Mouse (Mus musculus): Measurements from ENCODE around the gene Arhgap27. TPM values are rescaled to one million over a fixed set of nuclear protein-coding genes. Genes with fewer than 3 reads are reported as not detected.
"Not testable (repeated sequence)": the region's sequence is repeated elsewhere in the genome, so short reads cannot be mapped to it uniquely, and the experiment has no call there.

Arhgap27 gene
- polyA plus RNA-seq, 1 experiment from 2014 or later: 3.4 TPM

DNA sequence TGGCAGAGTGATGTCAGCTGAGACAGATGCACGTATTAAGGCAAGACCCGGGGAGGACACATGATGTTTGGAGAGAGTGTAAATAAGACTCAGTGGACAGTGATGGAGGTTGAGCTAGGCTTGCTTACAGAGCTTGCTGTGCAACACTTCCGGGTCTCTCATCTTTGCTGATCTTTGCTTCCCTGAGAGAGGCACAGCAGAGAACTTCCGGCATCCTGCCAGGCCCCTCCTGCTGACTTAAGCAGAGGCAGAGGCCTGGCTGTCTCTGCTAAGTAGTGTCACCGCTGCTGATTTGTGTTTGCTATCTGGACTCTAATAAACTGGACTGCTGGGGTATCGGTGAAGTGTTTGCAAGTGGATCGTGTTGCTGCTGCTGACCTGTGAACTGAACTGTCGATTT, 55.6 kb downstream of the Arhgap27 start:
- no peaks in the 10 kb centered on the region for H3K9me3 ChIP-seq (replicated peaks; ENCODE audit: control insufficient read depth, low read length)
- no peak overlapping the region for H3K9ac ChIP-seq (ENCODE audit: low read depth, low read length)
- 57% methylated on average over 8 of the region's 8 CpGs for WGBS (ENCODE audit: insufficient replicate concordance)

DNA sequence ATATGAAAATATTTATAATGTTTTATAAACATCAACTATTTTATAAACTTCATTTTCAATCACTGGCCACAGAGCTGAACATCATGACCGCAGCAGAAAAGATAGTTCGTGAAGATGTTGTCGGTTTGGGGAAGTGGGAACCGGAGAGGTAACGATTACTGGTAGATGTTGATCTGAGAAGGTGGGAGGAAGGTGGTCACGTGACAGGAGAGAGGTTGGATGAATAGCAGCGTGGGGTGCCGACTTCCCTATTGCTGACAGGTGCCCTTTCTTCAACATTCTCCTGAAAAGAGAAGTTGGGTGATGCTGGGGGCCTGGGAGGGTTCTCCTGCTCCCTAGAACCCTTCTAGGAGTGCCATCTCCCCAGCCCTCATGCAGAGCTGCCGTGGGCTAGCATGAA, 59.0 kb downstream of the Arhgap27 start:
- no peak overlapping the region for H3K27ac ChIP-seq (ENCODE audit: low read depth, low read length)
- no peaks in the 10 kb centered on the region for H3K27me3 ChIP-seq (ENCODE audit: control insufficient read depth, insufficient read depth, low read length)
- no peak overlapping the region for H3K9ac ChIP-seq (ENCODE audit: low read depth, low read length)
- WGBS (ENCODE audit: insufficient replicate concordance): 79% methylated on average over 9 of the region's 9 CpGs
- no peaks in the 10 kb centered on the region for H3K9me3 ChIP-seq (replicated peaks; ENCODE audit: control insufficient read depth, low read length)
- no peak overlapping the region for H3K4me2 ChIP-seq
- ATAC-seq (replicated peaks; ENCODE audit: insufficient number of reproducible peaks, low FRiP score, low TSS enrichment): no peak
- no peaks in the 10 kb centered on the region for H3K4me1 ChIP-seq (ENCODE audit: control insufficient read depth, insufficient read depth, low read length)
- H3K4me3 ChIP-seq (ENCODE audit: low read depth, low read length): no peak overlapping the region
- no peaks in the 10 kb centered on the region for H3K36me3 ChIP-seq (ENCODE audit: control insufficient read depth, insufficient read depth, low read length)

More for the DNA sequence above, 55.6 kb downstream of the Arhgap27 start:
- Histone ChIP-seq H3K4me2 (no peak overlapping the region), H3K27me3 (ENCODE audit: control insufficient read depth, insufficient read depth, low read length) (no peaks in the 10 kb centered on the region), H3K4me3 (ENCODE audit: low read depth, low read length) (no peak overlapping the region), H3K4me1 (ENCODE audit: control insufficient read depth, insufficient read depth, low read length) (peaks cover 9% of the 10 kb centered on the region), H3K36me3 (ENCODE audit: control insufficient read depth, insufficient read depth, low read length) (no peaks in the 10 kb centered on the region), H3K27ac (ENCODE audit: low read depth, low read length) (no peak overlapping the region)
- ATAC-seq (replicated peaks; ENCODE audit: insufficient number of reproducible peaks, low FRiP score, low TSS enrichment): no peak

DNA sequence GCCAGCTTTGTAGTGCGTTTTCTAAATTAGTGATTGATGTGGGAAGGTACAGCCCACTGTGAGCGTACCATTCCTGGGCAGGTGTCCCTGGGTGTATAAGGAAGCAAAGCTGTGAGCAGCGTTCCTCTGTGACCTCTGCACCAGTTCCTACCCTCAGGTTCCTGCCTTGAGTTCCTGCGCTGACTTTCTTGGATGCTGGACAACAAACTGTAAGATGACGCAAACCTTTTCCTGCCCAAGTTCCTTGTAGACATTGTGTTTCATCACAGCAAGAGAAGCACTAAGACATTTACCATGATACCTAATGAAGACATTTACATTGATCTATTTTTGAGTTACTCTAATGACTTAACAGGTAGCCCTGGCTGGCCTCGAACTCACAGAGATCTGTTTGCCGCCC, 68.7 kb downstream of the Arhgap27 start:
- no peaks in the 10 kb centered on the region for H3K9me3 ChIP-seq (replicated peaks; ENCODE audit: control insufficient read depth, low read length)
- no peaks in the 10 kb centered on the region for H3K27me3 ChIP-seq (ENCODE audit: control insufficient read depth, insufficient read depth, low read length)
- WGBS (ENCODE audit: insufficient replicate concordance): 82% methylated on average over 7 of the region's 7 CpGs
- no peak overlapping the region for H3K27ac ChIP-seq (ENCODE audit: low read depth, low read length)
- no peak overlapping the region for H3K9ac ChIP-seq (ENCODE audit: low read depth, low read length)
- no peak overlapping the region for H3K4me3 ChIP-seq (ENCODE audit: low read depth, low read length)
- no peaks in the 10 kb centered on the region for H3K36me3 ChIP-seq (ENCODE audit: control insufficient read depth, insufficient read depth, low read length)
- ATAC-seq (replicated peaks; ENCODE audit: insufficient number of reproducible peaks, low FRiP score, low TSS enrichment): no peak
- H3K4me2 ChIP-seq: no peak overlapping the region
- H3K4me1 ChIP-seq (ENCODE audit: control insufficient read depth, insufficient read depth, low read length): peaks cover 6% of the 10 kb centered on the region; the same call in 1 of the 2 replicates

DNA sequence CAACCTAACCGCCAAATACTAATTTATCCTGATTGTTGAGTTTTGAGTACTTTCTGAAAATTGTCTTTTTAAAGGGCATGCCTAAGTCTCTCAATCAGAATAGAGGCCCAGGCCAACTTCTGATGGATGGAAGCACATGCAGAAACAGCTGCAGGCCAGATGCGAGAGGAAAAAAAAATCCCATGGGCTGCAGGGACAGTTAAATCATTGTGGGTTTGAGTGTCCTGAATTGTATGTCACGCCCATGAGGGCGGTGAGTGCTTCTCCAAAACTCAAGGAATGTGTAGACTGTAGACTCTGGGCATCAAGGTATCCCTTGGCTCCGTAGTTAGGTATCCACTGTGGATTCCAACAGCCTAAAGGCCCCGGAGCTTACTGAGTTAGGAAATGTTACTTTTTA, 69.4 kb downstream of the Arhgap27 start:
- no peak for ATAC-seq (replicated peaks; ENCODE audit: insufficient number of reproducible peaks, low FRiP score, low TSS enrichment)
- Histone ChIP-seq H3K36me3 (ENCODE audit: control insufficient read depth, insufficient read depth, low read length) (no peaks in the 10 kb centered on the region), H3K27me3 (ENCODE audit: control insufficient read depth, insufficient read depth, low read length) (no peaks in the 10 kb centered on the region), H3K4me2 (no peak overlapping the region), H3K9me3 (replicated peaks; ENCODE audit: control insufficient read depth, low read length) (no peaks in the 10 kb centered on the region), H3K9ac (ENCODE audit: low read depth, low read length) (no peak overlapping the region), H3K4me3 (ENCODE audit: low read depth, low read length) (no peak overlapping the region), H3K27ac (ENCODE audit: low read depth, low read length) (no peak overlapping the region), H3K4me1 (ENCODE audit: control insufficient read depth, insufficient read depth, low read length) (peaks cover 6% of the 10 kb centered on the region; the same call in 1 of the 2 replicates)
- WGBS (ENCODE audit: insufficient replicate concordance): 84% methylated on average over 6 of the region's 6 CpGs

DNA sequence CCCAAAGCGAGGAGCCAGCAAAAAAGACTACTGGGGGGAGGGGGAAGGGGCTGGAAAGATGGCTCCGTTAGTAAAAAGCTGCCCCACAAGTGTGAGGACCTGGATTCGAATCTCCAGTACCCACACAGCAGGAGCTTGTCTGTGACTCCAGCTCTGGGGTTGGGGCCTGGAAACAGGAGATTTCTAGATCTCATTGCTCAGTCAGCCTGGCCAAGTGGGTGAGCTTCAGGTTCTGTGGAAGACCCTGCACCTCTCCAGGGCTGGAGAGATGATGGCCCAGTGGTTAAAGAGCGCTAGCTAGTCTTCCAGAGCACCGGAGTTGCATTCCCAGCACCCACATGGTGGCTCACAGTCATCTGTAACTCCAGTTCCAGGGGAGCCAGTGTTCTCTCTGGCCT, 70.6 kb downstream of the Arhgap27 start:
- Histone ChIP-seq H3K9me3 (replicated peaks; ENCODE audit: control insufficient read depth, low read length) (no peaks in the 10 kb centered on the region), H3K4me2 (no peak overlapping the region), H3K9ac (ENCODE audit: low read depth, low read length) (no peak overlapping the region), H3K27ac (ENCODE audit: low read depth, low read length) (no peak overlapping the region), H3K4me3 (ENCODE audit: low read depth, low read length) (no peak overlapping the region), H3K36me3 (ENCODE audit: control insufficient read depth, insufficient read depth, low read length) (no peaks in the 10 kb centered on the region), H3K27me3 (ENCODE audit: control insufficient read depth, insufficient read depth, low read length) (no peaks in the 10 kb centered on the region), H3K4me1 (ENCODE audit: control insufficient read depth, insufficient read depth, low read length) (peaks cover 6% of the 10 kb centered on the region)
- no peak for ATAC-seq (replicated peaks; ENCODE audit: insufficient number of reproducible peaks, low FRiP score, low TSS enrichment)
- 76% methylated on average over 5 of the region's 5 CpGs for WGBS (ENCODE audit: insufficient replicate concordance)

DNA sequence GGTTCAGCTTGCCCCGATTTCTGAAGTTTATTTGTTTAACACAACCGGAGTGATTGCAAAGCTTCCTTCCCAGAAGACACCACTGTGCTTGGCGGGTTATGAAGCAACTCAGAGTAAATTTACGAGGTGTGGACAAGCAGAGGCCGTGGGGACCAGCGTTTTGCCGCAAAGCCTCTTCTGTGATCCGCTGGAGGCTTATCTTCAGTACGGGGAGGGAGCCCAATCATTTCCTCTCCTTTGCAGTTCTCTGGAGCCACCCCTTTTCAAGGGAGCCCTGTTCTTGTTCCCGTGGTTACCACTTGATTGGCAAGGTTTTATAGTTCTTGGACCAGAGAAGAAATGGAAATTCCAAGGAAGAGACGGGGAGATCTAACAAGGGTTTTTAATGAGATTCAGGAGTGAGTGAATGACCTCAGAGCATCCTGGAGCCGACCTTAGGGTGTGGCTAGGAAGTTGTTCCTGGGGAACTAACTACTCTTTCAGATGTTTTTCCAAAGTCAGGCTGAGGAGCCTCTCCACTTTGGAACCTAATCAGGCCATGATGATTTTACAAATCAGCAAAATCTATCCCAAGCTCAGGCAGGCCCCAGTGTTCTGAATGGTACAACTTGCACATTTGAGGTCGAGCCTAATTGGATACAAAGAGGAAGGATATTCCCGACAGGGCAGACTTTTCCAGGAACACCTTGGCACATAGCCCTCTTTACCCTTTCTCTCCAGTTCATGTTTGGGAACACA, 71.2 kb downstream of the Arhgap27 start:
- H3K4me3 ChIP-seq (ENCODE audit: low read depth, low read length): no peak overlapping the region
- H3K9me3 ChIP-seq (replicated peaks; ENCODE audit: control insufficient read depth, low read length): no peaks in the 10 kb centered on the region

GRCm38 (mm10) chr11:103290841-103291240, 72.7 kb downstream of the Arhgap27 start:
- H3K4me2 ChIP-seq; H3K4me3 ChIP-seq (ENCODE audit: low read depth, low read length); H3K27me3 ChIP-seq (ENCODE audit: control insufficient read depth, insufficient read depth, low read length); H3K27ac ChIP-seq (ENCODE audit: low read depth, low read length); H3K9ac ChIP-seq (ENCODE audit: low read depth, low read length); H3K4me1 ChIP-seq (ENCODE audit: control insufficient read depth, insufficient read depth, low read length); H3K9me3 ChIP-seq (replicated peaks; ENCODE audit: control insufficient read depth, low read length); H3K36me3 ChIP-seq (ENCODE audit: control insufficient read depth, insufficient read depth, low read length); ATAC-seq (replicated peaks; ENCODE audit: insufficient number of reproducible peaks, low FRiP score, low TSS enrichment): not testable (repeated sequence)
- WGBS (ENCODE audit: insufficient replicate concordance): 79% methylated on average over 7 of the region's 7 CpGs

More for the DNA sequence above, 71.2 kb downstream of the Arhgap27 start:
- 15% methylated on average over 14 of the region's 14 CpGs for WGBS (ENCODE audit: insufficient replicate concordance)
- H3K9ac ChIP-seq (ENCODE audit: low read depth, low read length): no peak overlapping the region
- H3K4me2 ChIP-seq: peak overlapping the region; percentile 12
- H3K27me3 ChIP-seq (ENCODE audit: control insufficient read depth, insufficient read depth, low read length): no peaks in the 10 kb centered on the region
- H3K4me1 ChIP-seq (ENCODE audit: control insufficient read depth, insufficient read depth, low read length): peaks cover 6% of the 10 kb centered on the region
- H3K36me3 ChIP-seq (ENCODE audit: control insufficient read depth, insufficient read depth, low read length): no peaks in the 10 kb centered on the region
- no peak overlapping the region for H3K27ac ChIP-seq (ENCODE audit: low read depth, low read length)
- ATAC-seq (replicated peaks; ENCODE audit: insufficient number of reproducible peaks, low FRiP score, low TSS enrichment): no peak

GRCm38 (mm10) chr11:103288291-103288963, 75.1 kb downstream of the Arhgap27 start:
- Histone ChIP-seq H3K27me3 (ENCODE audit: control insufficient read depth, insufficient read depth, low read length) (no peaks in the 10 kb centered on the region), H3K9me3 (replicated peaks; ENCODE audit: control insufficient read depth, low read length) (no peaks in the 10 kb centered on the region), H3K4me3 (ENCODE audit: low read depth, low read length) (no peak overlapping the region), H3K9ac (ENCODE audit: low read depth, low read length) (no peak overlapping the region), H3K36me3 (ENCODE audit: control insufficient read depth, insufficient read depth, low read length) (no peaks in the 10 kb centered on the region), H3K27ac (ENCODE audit: low read depth, low read length) (no peak overlapping the region), H3K4me1 (ENCODE audit: control insufficient read depth, insufficient read depth, low read length) (peaks cover 6% of the 10 kb centered on the region), H3K4me2 (no peak overlapping the region)
- ATAC-seq (replicated peaks; ENCODE audit: insufficient number of reproducible peaks, low FRiP score, low TSS enrichment): no peak
- 61% methylated on average over 16 of the region's 16 CpGs for WGBS (ENCODE audit: insufficient replicate concordance)
